Mouse (Mus musculus) Patski (cell line): ENCODE results near the gene Palmd. TPM values are rescaled to one million over a fixed set of nuclear protein-coding genes. Genes with fewer than 3 reads are reported as not detected.

ENCODE experiments used
- ATAC-seq: fragments of 100-300 bp; one replicate; pipeline ENCODE4 v1.8.0; 2021
- CTCF ChIA-PET: fragments of 350-600 bp; sonication (Branson Sonifier 250); formaldehyde crosslinking; loops from one replicate; lab custom pipeline; 2022; ENCODE audit warnings: inconsistent platforms; lab: Charles Lee
- POLR2A ChIA-PET: fragments of 350-600 bp; sonication (Branson Sonifier 250); formaldehyde crosslinking; loops from one replicate; lab custom pipeline; 2022; ENCODE audit warnings: antibody characterized with exemption, inconsistent platforms; lab: Charles Lee
- DNase-seq: peaks from one replicate; pipeline ENCODE4 v3.0.0-alpha.2; 2011; ENCODE audit warnings: low read depth, low spot score
- H3K27me3 ChIP-seq: fragments of 371-371 bp; one replicate; pipeline ENCODE4 v1.5.1; 2021
- CTCF ChIP-seq: fragments of 100-300 bp; IDR thresholded peaks from one replicate; pipeline ENCODE4 v1.5.1; 2021
- in situ Hi-C: fragments of 300-500 bp; cut with MboI; formaldehyde crosslinking; loops from 3 replicates; pipeline ENCODE4 v1.11.1; 2018; ENCODE audit warnings: low pct_unique_long_range_greater_than_20kb, mixed read lengths
- polyA plus RNA-seq: library from polyadenylated mRNA; unstranded; gene quantifications from one replicate; pipeline ENCODE4 v1.2.3, GENCODE M21; 2021

Gene Palmd
- polyA plus RNA-seq, 1 experiment from 2014 or later: 0.04 TPM

- ATAC-seq (no peak), DNase-seq (no peak)
- TF ChIP-seq CTCF: no peak
- no peaks in the 10 kb centered on the region for H3K27me3 ChIP-seq
- ChIA-PET CTCF (interaction anchor here (1.5 kb wide), 1 partner anchor 10 kb away, joined by 9 read pairs; no protein-coding TSS in a partner anchor), POLR2A (no interaction called here)
- in situ Hi-C loops: no loop called here
Measured at GRCm38 (mm10) chr3:116963213-116963612, 5.6 kb downstream of the Palmd start.

GRCm38 (mm10) chr3:116961354-116962142 lies 7.2 kb downstream of the Palmd start:
- H3K27me3 ChIP-seq: no peaks in the 10 kb centered on the region
- ChIA-PET CTCF (no interaction called here), POLR2A (no interaction called here)
- no peak for TF ChIP-seq CTCF
- DNase-seq (no peak), ATAC-seq (no peak)
- in situ Hi-C loops: no loop called here

- DNase-seq (no peak), ATAC-seq (peak; percentile 70)
- ChIA-PET CTCF (no interaction called here), POLR2A (no interaction called here)
- no peaks in the 10 kb centered on the region for H3K27me3 ChIP-seq
- no peak for TF ChIP-seq CTCF
- in situ Hi-C loops: no loop called here
Measured at GRCm38 (mm10) chr3:116960414-116960813, 8.4 kb downstream of the Palmd start.

GRCm38 (mm10) chr3:116955061-116955460 lies 13.7 kb downstream of the Palmd start:
- DNase-seq (peak; percentile 59), ATAC-seq (peak; percentile 79)
- TF ChIP-seq CTCF: no peak
- ChIA-PET CTCF (interaction anchor here (1.2 to 1.6 kb wide), 3 partner anchors 18 to 49 kb away, joined by 3 read pairs; no protein-coding TSS in a partner anchor), POLR2A (no interaction called here)
- no peaks in the 10 kb centered on the region for H3K27me3 ChIP-seq
- in situ Hi-C loops: no loop called here

GRCm38 (mm10) chr3:116953366-116953765 lies 15.4 kb downstream of the Palmd start:
- ChIA-PET POLR2A (interaction anchor here (0.6 kb wide), 1 partner anchor 67 kb away, joined by 5 read pairs; no protein-coding TSS in a partner anchor), CTCF (interaction anchor here (1.0 to 2.1 kb wide), 3 partner anchors 10 to 32 kb away, joined by 3 to 9 read pairs (median 3); no protein-coding TSS in a partner anchor)
- DNase-seq (no peak), ATAC-seq (no peak)
- in situ Hi-C loops: no loop called here
- no peak for TF ChIP-seq CTCF
- no peaks in the 10 kb centered on the region for H3K27me3 ChIP-seq

- ChIA-PET POLR2A (interaction anchor here (0.6 kb wide), 2 partner anchors 68 to 331 kb away, joined by 3 to 5 read pairs; no protein-coding TSS in a partner anchor), CTCF (interaction anchor here (0.8 to 2.1 kb wide), 7 partner anchors 10 to 51 kb away, joined by 3 to 9 read pairs (median 3); no protein-coding TSS in a partner anchor)
- TF ChIP-seq CTCF: no peak
- ATAC-seq (no peak), DNase-seq (no peak)
- no peaks in the 10 kb centered on the region for H3K27me3 ChIP-seq
- in situ Hi-C loops: no loop called here
Measured at GRCm38 (mm10) chr3:116952242-116952899, 16.4 kb downstream of the Palmd start.

- CTCF ChIA-PET: interaction anchor here (0.8 to 1.2 kb wide), 5 partner anchors 10 to 137 kb away, joined by 3 read pairs; no protein-coding TSS in a partner anchor
- POLR2A ChIA-PET: interaction anchor here (1.0 kb wide), 1 partner anchor 30 kb away, joined by 3 read pairs; no protein-coding TSS in a partner anchor
- no peak for ATAC-seq
- H3K27me3 ChIP-seq: no peaks in the 10 kb centered on the region
- in situ Hi-C loops: no loop called here
- TF ChIP-seq CTCF: no peak
- no peak for DNase-seq
Measured at GRCm38 (mm10) chr3:116951489-116951888, 17.3 kb downstream of the Palmd start.

GRCm38 (mm10) chr3:116950665-116951115 lies 18.1 kb downstream of the Palmd start:
- ChIA-PET CTCF (interaction anchor here (1.2 kb wide), 1 partner anchor 137 kb away, joined by 3 read pairs; no protein-coding TSS in a partner anchor), POLR2A (interaction anchor here (1.0 kb wide), 1 partner anchor 29 kb away, joined by 3 read pairs; no protein-coding TSS in a partner anchor)
- peak; percentile 78 for ATAC-seq
- no peak for TF ChIP-seq CTCF
- in situ Hi-C loops: no loop called here
- peak; percentile 51 for DNase-seq
- no peaks in the 10 kb centered on the region for H3K27me3 ChIP-seq

GRCm38 (mm10) chr3:116946476-116946875 lies 22.3 kb downstream of the Palmd start:
- POLR2A ChIA-PET: no interaction called here
- ATAC-seq (no peak), DNase-seq (no peak)
- TF ChIP-seq CTCF: no peak
- H3K27me3 ChIP-seq: no peaks in the 10 kb centered on the region
- in situ Hi-C loops: no loop called here
- CTCF ChIA-PET: interaction anchor here (1.3 to 2.7 kb wide), 5 partner anchors 10 to 39 kb away, joined by 3 to 15 read pairs (median 4); no protein-coding TSS in a partner anchor

- CTCF ChIA-PET: interaction anchor here (1.8 kb wide), 1 partner anchor 10 kb away, joined by 5 read pairs; no protein-coding TSS in a partner anchor
- H3K27me3 ChIP-seq: no peaks in the 10 kb centered on the region
- DNase-seq (no peak), ATAC-seq (no peak)
- in situ Hi-C loops: no loop called here
- TF ChIP-seq CTCF: no peak
- POLR2A ChIA-PET: no interaction called here
Measured at GRCm38 (mm10) chr3:116943422-116943821, 25.4 kb downstream of the Palmd start.
